Mouse (Mus musculus) intestine, embryonic 14.5 days (tissue): ENCODE data around the gene Mrvi1. TPM values are rescaled to one million over a fixed set of nuclear protein-coding genes. Genes with fewer than 3 reads are reported as not detected.

Source experiments
- ATAC-seq: fragments of 200-750 bp; cut with Nextera tagmentation; replicated peaks from 2 replicates; pipeline ENCODE4 v1.8.0; 2017; ENCODE audit warnings: low read depth, moderate number of reproducible peaks, moderate TSS enrichment, moderate library complexity; ENCODE audit not compliant: low FRiP score, low TSS enrichment
- DNase-seq: peaks from one replicate; pipeline ENCODE4 v3.0.0-alpha.2; 2018; ENCODE audit warnings: low spot score
- H3K27ac ChIP-seq: fragments of 300-500 bp; sonication (generic); 2 replicates; pipeline ENCODE4 v1.5.1; 2014; ENCODE audit warnings: low read depth, mild to moderate bottlenecking, control low read depth
- H3K27me3 ChIP-seq: fragments of 300-500 bp; sonication (generic); replicated peaks from 2 replicates; pipeline ENCODE4 v1.6.1; 2014; ENCODE audit warnings: low read length, control low read depth; ENCODE audit not compliant: control insufficient read depth, insufficient read depth
- H3K36me3 ChIP-seq: fragments of 300-500 bp; sonication (generic); 2 replicates; pipeline ENCODE4 v1.6.1; 2014; ENCODE audit warnings: low read length, control low read depth; ENCODE audit not compliant: control insufficient read depth, insufficient read depth
- H3K4me1 ChIP-seq: fragments of 300-500 bp; sonication (generic); replicated peaks from 2 replicates; pipeline ENCODE4 v1.6.1; 2014; ENCODE audit warnings: low read length, control low read depth, mixed read lengths; ENCODE audit not compliant: control insufficient read depth, insufficient read depth
- H3K4me2 ChIP-seq: fragments of 300-500 bp; sonication (generic); 2 replicates; pipeline ENCODE4 v1.6.1; 2014; ENCODE audit warnings: low read length
- H3K4me3 ChIP-seq: fragments of 300-500 bp; sonication (generic); 2 replicates; pipeline ENCODE4 v1.5.1; 2014; ENCODE audit warnings: low read depth, low read length, control low read depth, mixed read lengths
- H3K9ac ChIP-seq: fragments of 300-500 bp; sonication (generic); 2 replicates; pipeline ENCODE4 v1.6.1; 2014; ENCODE audit warnings: mild to moderate bottlenecking, low read length
- H3K9me3 ChIP-seq: fragments of 300-500 bp; sonication (generic); 2 replicates; pipeline ENCODE4 v1.6.1; 2016; ENCODE audit warnings: low read length, control low read depth; ENCODE audit not compliant: control insufficient read depth
- WGBS: fragments of 180-500 bp; shearing (Covaris S2); extraction: QIAGEN DNeasy Blood & Tissue Kit; methylation state at CpG from one replicate; pipeline ENCODE4 v1.1.7; 2014; 5-methylcytosine and 5-hydroxymethylcytosine counted together
- polyA plus RNA-seq: library from polyadenylated mRNA; unstranded; fragments of >200 nt; fragmentation: Nextera tagmentation; extraction: Ambion mirVana; gene quantifications from 2 replicates; pipeline ENCODE4 v1.2.1, GENCODE M21; 2014

Mrvi1 gene
- polyA plus RNA-seq, 1 experiment from 2014 or later = 33.1 TPM

GRCm38 (mm10) chr7:110893943-110894610 is 88.2 kb downstream of the Mrvi1 start:
- Histone ChIP-seq H3K4me2 (peak overlapping the region; percentile 15; the same call in 1 of the 2 replicates), H3K36me3 (peaks cover 11% of the 10 kb centered on the region), H3K27me3 (no peaks in the 10 kb centered on the region), H3K9ac (no peak overlapping the region), H3K4me1 (peaks cover 29% of the 10 kb centered on the region), H3K27ac (peak overlapping the region; percentile 86), H3K9me3 (no peaks in the 10 kb centered on the region), H3K4me3 (no peak overlapping the region)
- DNase-seq = peak; percentile 79
- peak; percentile 91 for ATAC-seq
- WGBS = 20% methylated on average over 10 of the region's 10 CpGs

GRCm38 (mm10) chr7:110891501-110891986 is 90.7 kb downstream of the Mrvi1 start:
- no peak for ATAC-seq
- Histone ChIP-seq H3K4me1 (peaks cover 29% of the 10 kb centered on the region), H3K9me3 (no peaks in the 10 kb centered on the region), H3K36me3 (peaks cover 19% of the 10 kb centered on the region; the same call in 1 of the 2 replicates), H3K27me3 (no peaks in the 10 kb centered on the region), H3K9ac (no peak overlapping the region), H3K4me3 (no peak overlapping the region), H3K27ac (peak overlapping the region; percentile 55), H3K4me2 (no peak overlapping the region)
- no peak for DNase-seq
- WGBS = 62% methylated on average over 9 of the region's 9 CpGs

GRCm38 (mm10) chr7:110881746-110882333 is 100.4 kb downstream of the Mrvi1 start:
- H3K27ac ChIP-seq = peak overlapping the region; percentile 25; the same call in 1 of the 2 replicates
- ATAC-seq = no peak; the same call in 1 of the 2 replicates
- WGBS = 68% methylated on average over 2 of the region's 2 CpGs

GRCm38 (mm10) chr7:110878028-110878427 is 104.2 kb downstream of the Mrvi1 start:
- H3K4me2 ChIP-seq = no peak overlapping the region
- ATAC-seq (no peak), DNase-seq (no peak)
- no peak overlapping the region for H3K9ac ChIP-seq
- no peaks in the 10 kb centered on the region for H3K4me1 ChIP-seq
- H3K36me3 ChIP-seq = peaks cover 55% of the 10 kb centered on the region
- WGBS = 82% methylated on average over 4 of the region's 4 CpGs
- H3K27ac ChIP-seq = no peak overlapping the region
- no peak overlapping the region for H3K4me3 ChIP-seq
- no peaks in the 10 kb centered on the region for H3K9me3 ChIP-seq
- no peaks in the 10 kb centered on the region for H3K27me3 ChIP-seq

More at GRCm38 (mm10) chr7:110881746-110882333, 100.4 kb downstream of the Mrvi1 start:
- no peaks in the 10 kb centered on the region for H3K9me3 ChIP-seq
- no peak for DNase-seq
- H3K4me3 ChIP-seq = no peak overlapping the region
- peaks cover 40% of the 10 kb centered on the region for H3K36me3 ChIP-seq
- no peak overlapping the region for H3K4me2 ChIP-seq
- no peaks in the 10 kb centered on the region for H3K4me1 ChIP-seq
- H3K27me3 ChIP-seq = no peaks in the 10 kb centered on the region
- no peak overlapping the region for H3K9ac ChIP-seq

- H3K4me3 ChIP-seq = no peak overlapping the region
- ATAC-seq (no peak), DNase-seq (no peak)
- no peaks in the 10 kb centered on the region for H3K4me1 ChIP-seq
- no peak overlapping the region for H3K9ac ChIP-seq
- no peaks in the 10 kb centered on the region for H3K27me3 ChIP-seq
- H3K4me2 ChIP-seq = no peak overlapping the region
- H3K27ac ChIP-seq = no peak overlapping the region
- 65% methylated on average over 4 of the region's 4 CpGs for WGBS
- H3K9me3 ChIP-seq = no peaks in the 10 kb centered on the region
- peaks cover 54% of the 10 kb centered on the region for H3K36me3 ChIP-seq
These were observed 105.3 kb downstream of the Mrvi1 start for GRCm38 (mm10) chr7:110876965-110877364.

GRCm38 (mm10) chr7:110868807-110869206 is 113.5 kb downstream of the Mrvi1 start:
- Histone ChIP-seq H3K9ac (no peak overlapping the region), H3K36me3 (peaks cover 37% of the 10 kb centered on the region), H3K27me3 (no peaks in the 10 kb centered on the region), H3K4me1 (peaks cover 9% of the 10 kb centered on the region; the same call in 1 of the 2 replicates), H3K4me3 (no peak overlapping the region), H3K27ac (no peak overlapping the region), H3K9me3 (no peaks in the 10 kb centered on the region), H3K4me2 (no peak overlapping the region)
- DNase-seq = no peak
- 79% methylated on average over 5 of the region's 5 CpGs for WGBS
- ATAC-seq = no peak

- Histone ChIP-seq H3K9me3 (no peaks in the 10 kb centered on the region), H3K36me3 (peaks cover 34% of the 10 kb centered on the region), H3K27me3 (no peaks in the 10 kb centered on the region), H3K27ac (no peak overlapping the region), H3K4me1 (peaks cover 14% of the 10 kb centered on the region; the same call in 1 of the 2 replicates), H3K4me2 (no peak overlapping the region), H3K9ac (no peak overlapping the region), H3K4me3 (no peak overlapping the region)
- ATAC-seq = no peak
- DNase-seq = no peak
- WGBS = 93% methylated on average over 6 of the region's 6 CpGs
These were observed 115.1 kb downstream of the Mrvi1 start for GRCm38 (mm10) chr7:110867116-110867515.

- 76% methylated on average over 3 of the region's 3 CpGs for WGBS
- Histone ChIP-seq H3K4me1 (peaks cover 14% of the 10 kb centered on the region; the same call in 1 of the 2 replicates), H3K4me3 (no peak overlapping the region), H3K27me3 (no peaks in the 10 kb centered on the region), H3K27ac (peak overlapping the region; percentile 57; the same call in 1 of the 2 replicates), H3K9ac (no peak overlapping the region), H3K36me3 (peaks cover 31% of the 10 kb centered on the region), H3K9me3 (no peaks in the 10 kb centered on the region), H3K4me2 (no peak overlapping the region)
- no peak for DNase-seq
- peak; percentile 28; the same call in 1 of the 2 replicates for ATAC-seq
These were observed 116.2 kb downstream of the Mrvi1 start for GRCm38 (mm10) chr7:110866021-110866420.
